Comparison of ENCODE assay signal across 26 mouse cellular contexts in genomic region chr14:20508424-20508823, GRCm38 (mm10). TPM values are rescaled to one million over a fixed set of nuclear protein-coding genes. Genes with fewer than 3 reads are reported as not detected.
A peak's percentile ranks its signal among the peaks of the same experiment; 100 is the strongest.
DNase-seq lines count a peak whose midpoint lies in the region; ATAC-seq and TF ChIP-seq lines count a peak whose summit lies in the region.
"Had no signal": no experiment of that assay in that cellular context is flagged by ENCODE, and none has a peak within 500 bp of the region (broad histone marks: within the 10 kb centered on the region; RNA-seq: fewer than 3 reads in every experiment).

No protein-coding gene starts in this region.

- peak overlapping the region; percentile 27; the same call in 1 of the 2 replicates for H3K27ac ChIP-seq in bone marrow macrophage, adult 2 months (ENCODE audit: insufficient read depth, low read depth, low read length)
- H3K27ac ChIP-seq: forebrain, embryonic 13.5 days; hindbrain, postnatal 0 days; neural tube, embryonic 13.5 days; stomach, postnatal 0 days had no signal

- TF ChIP-seq CTCF in bone marrow macrophage, adult 2 months (IDR thresholded peaks at IDR 0.05; ENCODE audit: low read depth, low read length), result no peak

- H3K4me1 ChIP-seq in bone marrow macrophage, adult 2 months (ENCODE audit: control insufficient read depth, insufficient read depth, low read length), result peaks cover 12% of the 10 kb centered on the region
- H3K4me1 ChIP-seq: forebrain, embryonic 13.5 days; heart, embryonic 12.5 days; neural tube, embryonic 13.5 days had no signal

- ATAC-seq in megakaryocyte progenitor cell, adult 5-6 weeks (replicated peaks; ENCODE audit: poor library complexity), result peak; percentile 65
- ATAC-seq: activated CD4-positive, CD25-positive, alpha-beta regulatory T cell, adult 4 months; forebrain, embryonic 13.5 days; hindbrain, postnatal 0 days; intestine, embryonic 16.5 days had no signal

- no peak overlapping the region for H3K4me3 ChIP-seq in bone marrow macrophage, adult 2 months (ENCODE audit: insufficient read depth, low read length)
- H3K4me3 ChIP-seq: forebrain, embryonic 13.5 days; heart, embryonic 12.5 days; myocyte; neural tube, embryonic 13.5 days had no signal

- TF ChIP-seq POLR2A in bone marrow macrophage, adult 2 months (IDR thresholded peaks at IDR 0.05; ENCODE audit: borderline replicate concordance, low read depth, low read length), result no peak

- DNase-seq in adrenal gland, postnatal 36 days, result peak; percentile 1 to 12
- no peak for DNase-seq in adrenal gland, adult 18-20 months (ENCODE audit: low spot score in 2 of 2)
- DNase-seq in A20 (ENCODE audit: low read depth, low spot score), result peak; percentile 55
- DNase-seq in kidney, postnatal 10 days, result no peak
- no peak for DNase-seq in cerebellum, adult 11-12 months
- DNase-seq: cerebellum, adult 18-20 months; cerebellum, postnatal 14 days; embryo, embryonic 11 days; heart, postnatal 10 days; kidney, adult 9 months; layer of hippocampus, postnatal 36 days; midbrain, embryonic 14.5 days had no signal

RNA-seq across cellular contexts. Expression of gene Mss51, which starts 11.7 kb away (rescaled TPM):
- 1 to 10 TPM in 1 of 2 experiments, under 1 TPM in 1; 0.79 to 1.0 TPM for total RNA-seq in adrenal gland, postnatal 36 days (2021)
- under 1 TPM; 0.60 to 0.70 TPM for total RNA-seq in adrenal gland, adult 18-20 months (2021)
- 1.9 and 2.4 TPM in 2 replicates for polyA plus RNA-seq in bone marrow macrophage, adult 2 months (2012; ENCODE audit: insufficient read depth, insufficient read length, missing spikeins)
- total RNA-seq in megakaryocyte progenitor cell, adult 5-6 weeks (2015), result 1.1 and 2.1 TPM in 2 replicates
- total RNA-seq in megakaryocyte progenitor cell, adult 5-6 weeks (2017), result 0.29 and 0.74 TPM in 2 replicates

RNA-seq across cellular contexts. Expression of gene Anxa7, which starts 28.5 kb away (rescaled TPM):
- total RNA-seq in adrenal gland, postnatal 36 days (2021), result 100 to 1,000 TPM; 108 to 119 TPM
- total RNA-seq in adrenal gland, adult 18-20 months (2021), result 100 to 1,000 TPM; 101 to 116 TPM
- 140 and 141 TPM in 2 replicates for polyA plus RNA-seq in bone marrow macrophage, adult 2 months (2012; ENCODE audit: insufficient read depth, insufficient read length, missing spikeins)
- total RNA-seq in megakaryocyte progenitor cell, adult 5-6 weeks (2015), result 52.6 and 56.2 TPM in 2 replicates
- total RNA-seq in megakaryocyte progenitor cell, adult 5-6 weeks (2017), result 56.4 and 63.0 TPM in 2 replicates

RNA-seq across cellular contexts. Expression of gene Ppp3cb, which starts 37.9 kb away (rescaled TPM):
- total RNA-seq in adrenal gland, postnatal 36 days (2021), result 10 to 100 TPM; 66.8 to 67.6 TPM
- total RNA-seq in adrenal gland, adult 18-20 months (2021), result 10 to 100 TPM; 60.5 to 61.1 TPM
- 52.1 and 56.8 TPM in 2 replicates for polyA plus RNA-seq in bone marrow macrophage, adult 2 months (2012; ENCODE audit: insufficient read depth, insufficient read length, missing spikeins)
- total RNA-seq in megakaryocyte progenitor cell, adult 5-6 weeks (2015), result 166 and 169 TPM in 2 replicates
- 56.9 and 68.0 TPM in 2 replicates for total RNA-seq in megakaryocyte progenitor cell, adult 5-6 weeks (2017)

RNA-seq across cellular contexts. Expression of gene Cfap70, which starts 56.4 kb away (rescaled TPM):
- total RNA-seq in adrenal gland, postnatal 36 days (2021), result 1 to 10 TPM; 1.1 to 2.6 TPM
- total RNA-seq in adrenal gland, adult 18-20 months (2021), result 1 to 10 TPM in 1 of 2 experiments, under 1 TPM in 1; 0.96 to 1.1 TPM
- not detected in 2 replicates for polyA plus RNA-seq in bone marrow macrophage, adult 2 months (2012; ENCODE audit: insufficient read depth, insufficient read length, missing spikeins)
- total RNA-seq in megakaryocyte progenitor cell, adult 5-6 weeks (2015), result not detected in 2 replicates
- not detected in 2 replicates for total RNA-seq in megakaryocyte progenitor cell, adult 5-6 weeks (2017)
- total RNA-seq: megakaryocyte-erythroid progenitor cell, adult 5-6 weeks had no signal
- polyA plus RNA-seq: activated CD4-positive, CD25-positive, alpha-beta regulatory T cell, adult 4 months; heart, embryonic 12.5 days; liver, adult 2 months; liver, embryonic 16.5 days; myocyte; small intestine, adult 2 months had no signal

Comparison
In these comparisons a context has a peak if more than half of its experiments do, and no peak if none do; other contexts are left out.
1. DNase-seq: peak in adrenal gland, postnatal 36 days (2 of 2) and A20 (single experiment); none in adrenal gland, adult 18-20 months (0 of 2), kidney, postnatal 10 days (single experiment) and cerebellum, adult 11-12 months (single experiment).